Mouse (Mus musculus): ENCODE results near the gene Cdc34b. TPM values are rescaled to one million over a fixed set of nuclear protein-coding genes. Genes with fewer than 3 reads are reported as not detected.

Gene Cdc34b
- polyA plus RNA-seq, 1 experiment from 2014 or later = 0.13 TPM

GRCm38 (mm10) chr11:94727306-94727705, 14.3 kb upstream of the Cdc34b start:
- Histone ChIP-seq H3K4me2 (no peak overlapping the region), H3K27me3 (ENCODE audit: control insufficient read depth, insufficient read depth, low read length) (no peaks in the 10 kb centered on the region), H3K4me1 (ENCODE audit: control insufficient read depth, insufficient read depth, low read length) (no peaks in the 10 kb centered on the region), H3K27ac (ENCODE audit: low read depth, low read length) (no peak overlapping the region), H3K4me3 (ENCODE audit: low read depth, low read length) (no peak overlapping the region), H3K9ac (ENCODE audit: low read depth, low read length) (no peak overlapping the region), H3K36me3 (ENCODE audit: control insufficient read depth, insufficient read depth, low read length) (no peaks in the 10 kb centered on the region), H3K9me3 (replicated peaks; ENCODE audit: control insufficient read depth, low read length) (no peaks in the 10 kb centered on the region)
- 86% methylated on average over 3 of the region's 3 CpGs for WGBS (ENCODE audit: insufficient replicate concordance)
- ATAC-seq (replicated peaks; ENCODE audit: insufficient number of reproducible peaks, low FRiP score, low TSS enrichment) = no peak

DNA sequence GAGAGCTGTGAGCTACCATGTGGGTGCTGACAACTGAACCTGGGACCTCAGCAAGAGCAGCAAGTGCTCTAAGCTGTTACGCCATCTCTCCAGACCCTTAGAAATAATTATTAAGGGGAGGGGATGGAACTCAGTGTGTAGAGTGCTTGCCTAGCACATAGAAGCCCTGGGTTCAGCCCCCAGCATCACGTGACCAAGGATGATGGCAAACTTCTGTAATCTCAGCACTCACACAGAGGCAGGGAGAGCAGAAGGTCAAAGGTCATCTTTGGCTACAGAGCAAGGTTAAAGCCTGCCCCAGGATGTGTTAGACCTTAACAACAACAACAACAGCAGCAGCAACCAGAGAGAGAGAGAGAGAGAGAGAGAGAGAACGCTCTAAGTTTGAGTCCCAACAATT, 13.0 kb upstream of the Cdc34b start:
- WGBS (ENCODE audit: insufficient replicate concordance) = 66% methylated on average over 3 of the region's 3 CpGs
- Histone ChIP-seq H3K4me1 (ENCODE audit: control insufficient read depth, insufficient read depth, low read length) (no peaks in the 10 kb centered on the region), H3K9me3 (replicated peaks; ENCODE audit: control insufficient read depth, low read length) (no peaks in the 10 kb centered on the region), H3K36me3 (ENCODE audit: control insufficient read depth, insufficient read depth, low read length) (no peaks in the 10 kb centered on the region), H3K27me3 (ENCODE audit: control insufficient read depth, insufficient read depth, low read length) (no peaks in the 10 kb centered on the region), H3K4me3 (ENCODE audit: low read depth, low read length) (no peak overlapping the region), H3K9ac (ENCODE audit: low read depth, low read length) (no peak overlapping the region), H3K4me2 (no peak overlapping the region), H3K27ac (ENCODE audit: low read depth, low read length) (no peak overlapping the region)
- no peak for ATAC-seq (replicated peaks; ENCODE audit: insufficient number of reproducible peaks, low FRiP score, low TSS enrichment)

GRCm38 (mm10) chr11:94729565-94729964, 12.0 kb upstream of the Cdc34b start:
- Histone ChIP-seq H3K4me1 (ENCODE audit: control insufficient read depth, insufficient read depth, low read length) (no peaks in the 10 kb centered on the region), H3K9ac (ENCODE audit: low read depth, low read length) (no peak overlapping the region), H3K9me3 (replicated peaks; ENCODE audit: control insufficient read depth, low read length) (no peaks in the 10 kb centered on the region), H3K36me3 (ENCODE audit: control insufficient read depth, insufficient read depth, low read length) (no peaks in the 10 kb centered on the region), H3K4me3 (ENCODE audit: low read depth, low read length) (no peak overlapping the region), H3K4me2 (no peak overlapping the region), H3K27me3 (ENCODE audit: control insufficient read depth, insufficient read depth, low read length) (no peaks in the 10 kb centered on the region), H3K27ac (ENCODE audit: low read depth, low read length) (no peak overlapping the region)
- no peak for ATAC-seq (replicated peaks; ENCODE audit: insufficient number of reproducible peaks, low FRiP score, low TSS enrichment)
- 25% methylated on average over 4 of the region's 4 CpGs for WGBS (ENCODE audit: insufficient replicate concordance)

DNA sequence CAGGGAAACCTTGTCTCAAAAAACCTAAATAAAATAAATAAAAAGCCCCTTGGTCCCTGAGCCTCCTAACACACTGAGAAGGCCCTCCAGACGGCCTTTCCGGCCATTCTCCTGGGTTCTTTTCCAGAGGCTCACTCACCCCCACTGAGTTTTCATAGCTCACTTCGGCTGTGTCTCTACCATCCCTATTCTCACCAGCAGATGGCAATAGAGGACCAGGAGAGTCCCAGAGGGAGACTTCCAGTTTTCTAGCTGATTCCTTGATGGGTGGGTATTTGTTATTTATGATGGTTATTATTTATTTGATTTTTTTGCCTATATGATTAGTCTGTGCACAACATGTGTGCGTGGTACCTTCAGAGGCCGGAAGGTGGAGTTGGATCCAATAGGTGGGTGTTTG, 11.3 kb upstream of the Cdc34b start:
- ATAC-seq (replicated peaks; ENCODE audit: insufficient number of reproducible peaks, low FRiP score, low TSS enrichment) = no peak
- Histone ChIP-seq H3K4me3 (ENCODE audit: low read depth, low read length) (no peak overlapping the region), H3K9ac (ENCODE audit: low read depth, low read length) (no peak overlapping the region), H3K27me3 (ENCODE audit: control insufficient read depth, insufficient read depth, low read length) (no peaks in the 10 kb centered on the region), H3K36me3 (ENCODE audit: control insufficient read depth, insufficient read depth, low read length) (no peaks in the 10 kb centered on the region), H3K9me3 (replicated peaks; ENCODE audit: control insufficient read depth, low read length) (no peaks in the 10 kb centered on the region), H3K4me1 (ENCODE audit: control insufficient read depth, insufficient read depth, low read length) (no peaks in the 10 kb centered on the region), H3K27ac (ENCODE audit: low read depth, low read length) (no peak overlapping the region), H3K4me2 (no peak overlapping the region)
- 31% methylated on average over 5 of the region's 5 CpGs for WGBS (ENCODE audit: insufficient replicate concordance)

GRCm38 (mm10) chr11:94731229-94731628, 10.4 kb upstream of the Cdc34b start:
- 72% methylated on average over 12 of the region's 12 CpGs for whole genome bisulfite sequencing (ENCODE audit: insufficient replicate concordance)
- no peak overlapping the region for H3K9ac ChIP-seq (ENCODE audit: low read depth, low read length)
- no peaks in the 10 kb centered on the region for H3K9me3 ChIP-seq (replicated peaks; ENCODE audit: control insufficient read depth, low read length)
- H3K36me3 ChIP-seq (ENCODE audit: control insufficient read depth, insufficient read depth, low read length) = no peaks in the 10 kb centered on the region
- H3K4me1 ChIP-seq (ENCODE audit: control insufficient read depth, insufficient read depth, low read length) = no peaks in the 10 kb centered on the region
- H3K27ac ChIP-seq (ENCODE audit: low read depth, low read length) = no peak overlapping the region
- ATAC-seq (replicated peaks; ENCODE audit: insufficient number of reproducible peaks, low FRiP score, low TSS enrichment) = no peak
- H3K4me2 ChIP-seq = no peak overlapping the region
- H3K4me3 ChIP-seq (ENCODE audit: low read depth, low read length) = no peak overlapping the region
- no peaks in the 10 kb centered on the region for H3K27me3 ChIP-seq (ENCODE audit: control insufficient read depth, insufficient read depth, low read length)

GRCm38 (mm10) chr11:94732773-94733172, 8.8 kb upstream of the Cdc34b start:
- H3K4me3 ChIP-seq (ENCODE audit: low read depth, low read length) = no peak overlapping the region
- ATAC-seq (replicated peaks; ENCODE audit: insufficient number of reproducible peaks, low FRiP score, low TSS enrichment) = no peak
- H3K4me2 ChIP-seq = no peak overlapping the region; the same call in 1 of the 2 replicates
- no peak overlapping the region for H3K9ac ChIP-seq (ENCODE audit: low read depth, low read length)
- no peaks in the 10 kb centered on the region for H3K27me3 ChIP-seq (ENCODE audit: control insufficient read depth, insufficient read depth, low read length)
- H3K36me3 ChIP-seq (ENCODE audit: control insufficient read depth, insufficient read depth, low read length) = no peaks in the 10 kb centered on the region
- no peaks in the 10 kb centered on the region for H3K4me1 ChIP-seq (ENCODE audit: control insufficient read depth, insufficient read depth, low read length)
- no peaks in the 10 kb centered on the region for H3K9me3 ChIP-seq (replicated peaks; ENCODE audit: control insufficient read depth, low read length)
- H3K27ac ChIP-seq (ENCODE audit: low read depth, low read length) = no peak overlapping the region
- 30% methylated on average over 8 of the region's 8 CpGs for WGBS (ENCODE audit: insufficient replicate concordance)

DNA sequence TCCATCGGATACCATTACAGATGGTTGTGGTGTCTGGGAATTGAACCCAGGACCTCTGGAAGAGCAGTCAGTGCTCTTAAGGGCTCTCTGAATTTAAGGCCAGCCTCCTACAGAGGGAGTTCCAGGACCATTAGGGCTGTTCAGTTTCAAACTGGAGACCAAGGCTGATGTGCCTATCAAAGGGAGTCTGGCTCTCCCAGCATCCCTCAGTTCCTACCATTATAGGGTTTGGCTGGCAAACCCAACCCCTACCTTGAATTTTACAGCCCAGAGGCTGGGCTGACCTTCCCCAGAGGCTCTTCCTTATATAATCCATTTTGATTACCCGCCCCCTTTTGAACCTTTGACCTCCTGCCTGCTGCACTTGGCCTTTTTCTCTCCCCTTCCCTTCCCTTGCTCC, 5.8 kb upstream of the Cdc34b start:
- H3K27ac ChIP-seq (ENCODE audit: low read depth, low read length) = no peak overlapping the region
- no peak overlapping the region for H3K4me2 ChIP-seq
- H3K36me3 ChIP-seq (ENCODE audit: control insufficient read depth, insufficient read depth, low read length) = no peaks in the 10 kb centered on the region
- no peaks in the 10 kb centered on the region for H3K4me1 ChIP-seq (ENCODE audit: control insufficient read depth, insufficient read depth, low read length)
- H3K4me3 ChIP-seq (ENCODE audit: low read depth, low read length) = no peak overlapping the region
- 72% methylated on average over 2 of the region's 2 CpGs for WGBS (ENCODE audit: insufficient replicate concordance)
- no peaks in the 10 kb centered on the region for H3K9me3 ChIP-seq (replicated peaks; ENCODE audit: control insufficient read depth, low read length)
- H3K9ac ChIP-seq (ENCODE audit: low read depth, low read length) = no peak overlapping the region
- ATAC-seq (replicated peaks; ENCODE audit: insufficient number of reproducible peaks, low FRiP score, low TSS enrichment) = no peak
- peaks cover 2% of the 10 kb centered on the region; the same call in 1 of the 2 replicates for H3K27me3 ChIP-seq (ENCODE audit: control insufficient read depth, insufficient read depth, low read length)

- ATAC-seq (replicated peaks; ENCODE audit: insufficient number of reproducible peaks, low FRiP score, low TSS enrichment) = no peak
- Histone ChIP-seq H3K4me1 (ENCODE audit: control insufficient read depth, insufficient read depth, low read length) (no peaks in the 10 kb centered on the region), H3K4me3 (ENCODE audit: low read depth, low read length) (no peak overlapping the region), H3K27ac (ENCODE audit: low read depth, low read length) (no peak overlapping the region), H3K36me3 (ENCODE audit: control insufficient read depth, insufficient read depth, low read length) (no peaks in the 10 kb centered on the region), H3K9me3 (replicated peaks; ENCODE audit: control insufficient read depth, low read length) (no peaks in the 10 kb centered on the region), H3K4me2 (no peak overlapping the region), H3K27me3 (ENCODE audit: control insufficient read depth, insufficient read depth, low read length) (no peaks in the 10 kb centered on the region; the same call in 1 of the 2 replicates), H3K9ac (ENCODE audit: low read depth, low read length) (no peak overlapping the region)
- WGBS (ENCODE audit: insufficient replicate concordance) = 48% methylated on average over 2 of the region's 2 CpGs
These were observed 11.5 kb downstream of the Cdc34b start for GRCm38 (mm10) chr11:94752946-94753713.

GRCm38 (mm10) chr11:94759916-94760315, 18.3 kb downstream of the Cdc34b start:
- Histone ChIP-seq H3K27ac (ENCODE audit: low read depth, low read length) (no peak overlapping the region), H3K36me3 (ENCODE audit: control insufficient read depth, insufficient read depth, low read length) (no peaks in the 10 kb centered on the region), H3K4me2 (no peak overlapping the region), H3K9ac (ENCODE audit: low read depth, low read length) (no peak overlapping the region), H3K9me3 (replicated peaks; ENCODE audit: control insufficient read depth, low read length) (no peaks in the 10 kb centered on the region), H3K4me1 (ENCODE audit: control insufficient read depth, insufficient read depth, low read length) (no peaks in the 10 kb centered on the region), H3K4me3 (ENCODE audit: low read depth, low read length) (no peak overlapping the region), H3K27me3 (ENCODE audit: control insufficient read depth, insufficient read depth, low read length) (no peaks in the 10 kb centered on the region; the same call in 1 of the 2 replicates)
- WGBS (ENCODE audit: insufficient replicate concordance) = 75% methylated on average over 6 of the region's 6 CpGs
- no peak for ATAC-seq (replicated peaks; ENCODE audit: insufficient number of reproducible peaks, low FRiP score, low TSS enrichment)
